Mouse (Mus musculus): ENCODE results near the gene Tmed6. TPM values are rescaled to one million over a fixed set of nuclear protein-coding genes. Genes with fewer than 3 reads are reported as not detected.
"Not testable (repeated sequence)": the region's sequence is repeated elsewhere in the genome, so short reads cannot be mapped to it uniquely, and the experiment has no call there.

Gene Tmed6
- polyA plus RNA-seq (2016; fragmentation: Nextera tagmentation; extraction: Ambion mirVana) = not detected in 2 replicates

DNA sequence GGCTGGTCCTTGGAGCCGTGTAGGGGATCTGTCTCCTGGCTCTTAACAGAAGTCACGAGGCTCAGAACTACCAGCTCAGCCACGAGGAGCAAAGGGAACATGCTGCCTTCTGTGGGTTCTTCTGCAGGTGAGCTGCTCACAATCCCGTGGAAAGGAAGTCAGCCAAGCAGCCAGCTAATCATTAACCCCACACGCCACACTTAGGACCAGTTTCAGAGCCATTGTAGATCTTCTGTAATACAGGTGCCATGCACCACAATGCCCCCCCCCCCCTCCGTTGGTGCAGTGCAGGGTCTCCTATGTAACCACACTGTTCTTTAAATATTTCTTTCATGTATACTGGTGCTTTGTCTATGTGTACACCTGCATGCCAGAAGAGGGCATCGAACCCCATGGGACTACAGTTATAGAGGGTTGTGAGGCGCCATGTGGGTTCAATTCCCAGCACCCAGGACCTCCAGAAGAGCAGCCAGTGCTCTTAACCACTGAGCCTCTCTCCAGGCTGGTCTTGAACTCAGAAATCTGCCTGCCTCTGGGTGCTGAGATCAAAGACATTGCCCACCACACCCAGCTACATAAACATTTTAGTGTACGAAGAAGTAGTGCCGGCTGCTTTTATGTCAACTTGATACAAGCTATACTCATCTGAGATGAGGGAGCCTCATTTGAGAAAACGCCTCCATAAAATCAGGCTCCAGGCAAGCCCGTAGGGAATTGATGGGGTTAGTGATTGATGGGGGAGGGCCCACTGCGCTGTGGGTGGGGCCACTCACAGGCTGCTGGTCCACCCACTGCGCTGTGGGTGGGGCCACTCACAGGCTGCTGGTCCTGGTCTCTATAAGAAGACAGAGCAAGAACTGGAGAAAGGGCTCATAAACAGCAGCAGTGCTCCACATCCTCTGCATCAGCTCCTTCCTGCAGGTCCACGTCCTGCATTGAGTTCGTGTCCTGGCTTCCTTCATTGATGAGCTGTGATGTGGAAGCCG, at the start of gene Tmed6:
TSS of gene Tmed6 (minus strand) at position 134 of the 986 bp plus-strand sequence.
- no peak for ATAC-seq (ENCODE audit: insufficient number of reproducible peaks, insufficient read depth, low FRiP score, low TSS enrichment)
- no peaks in the 10 kb centered on the region for H3K27me3 ChIP-seq
- H3K4me3 ChIP-seq = no peak within 1 kb of the TSS
- H3K4me2 ChIP-seq (replicated peaks) = no peak within 1 kb of the TSS
- peaks cover 3% of the 10 kb centered on the region; the same call in 1 of the 2 replicates for H3K4me1 ChIP-seq
- H3K36me3 ChIP-seq = peaks cover 18% of the 10 kb centered on the region
- H3K9me3 ChIP-seq = no peaks in the 10 kb centered on the region
- 60% methylated on average over 17 of the region's 17 CpGs for WGBS
- H3K9ac ChIP-seq = no peak within 1 kb of the TSS
- H3K27ac ChIP-seq = no peak within 1 kb of the TSS

DNA sequence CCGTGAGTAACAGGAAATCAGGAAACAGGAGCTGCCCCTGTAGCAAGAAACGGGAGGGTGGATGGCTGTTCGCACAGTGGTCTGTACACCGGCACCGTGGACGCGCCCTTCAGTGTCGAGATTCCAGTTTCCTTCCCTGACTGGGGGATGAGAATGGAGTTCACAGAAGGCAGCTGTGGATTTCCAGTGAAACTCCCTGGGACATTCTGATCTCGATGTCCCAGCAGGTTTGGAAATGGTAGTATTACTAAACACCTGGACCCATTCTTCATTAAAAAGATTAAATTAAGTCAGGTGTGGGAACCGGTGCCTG, 49.5 kb upstream of the Tmed6 start:
- H3K27ac ChIP-seq = peak overlapping the region; percentile 14; the same call in 1 of the 2 replicates
- H3K4me1 ChIP-seq = peaks cover 15% of the 10 kb centered on the region
- no peaks in the 10 kb centered on the region for H3K9me3 ChIP-seq
- peak overlapping the region; percentile 7; the same call in 1 of the 2 replicates for H3K4me2 ChIP-seq (replicated peaks)
- no peaks in the 10 kb centered on the region for H3K36me3 ChIP-seq
- no peak overlapping the region for H3K4me3 ChIP-seq
- no peak overlapping the region for H3K9ac ChIP-seq
- 57% methylated on average over 10 of the region's 10 CpGs for WGBS
- H3K27me3 ChIP-seq = no peaks in the 10 kb centered on the region
- ATAC-seq (ENCODE audit: insufficient number of reproducible peaks, insufficient read depth, low FRiP score, low TSS enrichment) = no peak

DNA sequence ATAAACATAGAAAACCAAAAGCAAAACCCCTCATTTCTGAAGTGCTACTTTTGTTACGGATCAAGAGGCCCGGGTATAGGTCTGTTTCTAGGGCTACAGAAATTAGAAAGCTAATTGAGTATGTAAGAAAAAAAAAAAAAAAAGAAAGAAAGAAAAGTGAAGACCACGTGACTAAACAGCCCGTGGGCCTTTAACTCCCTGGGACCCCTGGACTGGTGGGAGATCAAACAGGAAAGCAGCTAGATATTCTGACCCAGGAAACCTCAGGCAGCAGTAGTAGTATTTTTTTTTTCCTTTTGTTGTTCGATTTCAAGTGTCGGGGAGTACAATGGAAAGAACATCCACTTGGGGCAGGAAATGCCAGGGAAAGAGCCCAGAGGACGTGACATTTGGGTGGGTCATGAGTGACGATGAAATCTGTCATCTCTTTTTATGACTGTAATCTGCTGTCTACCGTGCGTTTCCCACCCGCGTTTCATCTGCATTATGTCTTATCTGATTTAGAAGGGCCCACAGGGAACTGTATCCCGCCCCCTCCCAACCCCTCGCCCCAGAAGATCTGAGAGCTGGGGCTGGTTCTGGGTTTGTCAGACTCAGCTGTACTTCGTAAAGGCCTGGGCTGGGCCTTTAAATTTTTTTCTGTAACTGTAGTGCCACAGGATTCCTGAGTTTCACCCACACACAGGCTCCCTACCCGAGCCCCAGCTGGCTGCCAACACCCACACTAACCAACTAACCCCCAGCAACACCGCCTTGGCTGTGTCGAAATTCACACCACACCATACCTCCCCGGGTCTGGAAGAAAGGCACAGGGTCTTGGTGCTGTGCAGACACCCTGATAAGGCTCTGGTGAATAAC, 48.9 kb upstream of the Tmed6 start:
- 46% methylated on average over 19 of the region's 19 CpGs for WGBS
- H3K9me3 ChIP-seq = no peaks in the 10 kb centered on the region
- H3K4me1 ChIP-seq = peaks cover 15% of the 10 kb centered on the region
- no peaks in the 10 kb centered on the region for H3K36me3 ChIP-seq
- ATAC-seq (ENCODE audit: insufficient number of reproducible peaks, insufficient read depth, low FRiP score, low TSS enrichment) = no peak
- peak overlapping the region; percentile 7; the same call in 1 of the 2 replicates for H3K4me2 ChIP-seq (replicated peaks)
- no peaks in the 10 kb centered on the region for H3K27me3 ChIP-seq
- H3K27ac ChIP-seq = peak overlapping the region; percentile 14; the same call in 1 of the 2 replicates
- no peak overlapping the region for H3K4me3 ChIP-seq
- H3K9ac ChIP-seq = no peak overlapping the region

DNA sequence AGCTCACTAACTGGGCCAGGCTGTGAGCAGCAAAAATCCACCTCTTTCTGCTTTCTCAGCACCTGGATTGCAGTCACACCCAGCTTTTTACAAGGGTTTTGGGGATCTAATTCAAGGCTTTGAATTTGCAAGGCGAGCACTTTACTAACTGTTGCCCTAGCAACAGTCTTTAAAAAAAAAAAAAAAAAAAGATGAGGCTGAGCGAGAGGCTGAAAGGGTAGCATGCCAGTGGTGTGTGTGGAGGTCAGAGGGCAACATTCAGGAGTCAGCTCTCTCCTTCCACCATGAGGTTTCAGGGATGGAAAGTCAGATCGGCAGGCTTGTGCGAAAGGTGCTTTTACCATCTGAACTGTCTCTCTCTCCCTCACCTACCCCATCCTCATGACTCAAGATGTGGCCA, 47.8 kb upstream of the Tmed6 start:
- no peak overlapping the region for H3K4me2 ChIP-seq (replicated peaks)
- no peak for ATAC-seq (ENCODE audit: insufficient number of reproducible peaks, insufficient read depth, low FRiP score, low TSS enrichment)
- H3K4me3 ChIP-seq = no peak overlapping the region
- no peak overlapping the region for H3K27ac ChIP-seq
- no peaks in the 10 kb centered on the region for H3K36me3 ChIP-seq
- H3K9me3 ChIP-seq = no peaks in the 10 kb centered on the region
- H3K4me1 ChIP-seq = peaks cover 19% of the 10 kb centered on the region
- 49% methylated on average over 4 of the region's 4 CpGs for WGBS
- no peaks in the 10 kb centered on the region for H3K27me3 ChIP-seq
- no peak overlapping the region for H3K9ac ChIP-seq

DNA sequence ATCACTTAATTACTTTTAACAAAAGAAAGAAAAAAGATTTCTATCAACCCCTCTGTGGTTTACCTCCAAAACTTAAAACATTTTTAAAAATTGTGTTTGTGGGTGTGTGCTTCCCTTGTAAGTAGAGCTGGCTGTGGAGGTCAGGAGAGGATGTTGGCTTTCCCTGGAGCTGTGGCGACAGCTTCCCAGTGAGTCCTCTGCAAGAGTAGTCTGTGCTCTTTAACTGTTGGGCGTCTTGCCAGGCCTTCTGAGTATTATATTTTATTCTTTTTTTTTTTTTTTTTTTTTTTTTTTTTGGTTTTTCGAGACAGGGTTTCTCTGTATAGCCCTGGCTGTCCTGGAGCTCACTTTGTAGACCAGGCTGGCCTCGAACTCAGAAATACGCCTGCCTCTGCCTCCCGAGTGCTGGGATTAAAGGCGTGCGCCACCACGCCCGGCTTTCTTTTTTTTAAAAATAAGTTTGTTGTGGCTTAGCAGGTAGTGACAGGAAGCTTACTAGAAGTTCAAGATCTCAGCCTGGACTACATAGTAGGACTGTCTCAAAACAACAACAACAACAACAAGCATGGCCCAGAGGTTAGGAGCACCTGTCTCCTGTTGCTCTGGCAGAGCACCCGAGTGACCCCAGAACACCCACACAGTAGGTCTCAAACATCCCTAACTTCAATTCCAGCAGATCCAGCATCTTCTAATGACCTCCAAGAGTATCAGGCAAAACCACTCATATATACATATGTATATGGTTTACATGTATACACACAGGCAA, 46.1 kb upstream of the Tmed6 start:
- no peaks in the 10 kb centered on the region for H3K36me3 ChIP-seq
- H3K27me3 ChIP-seq = no peaks in the 10 kb centered on the region
- H3K9ac ChIP-seq = no peak overlapping the region
- 88% methylated on average over 10 of the region's 11 CpGs for WGBS
- H3K4me1 ChIP-seq = peaks cover 19% of the 10 kb centered on the region
- no peak for ATAC-seq (ENCODE audit: insufficient number of reproducible peaks, insufficient read depth, low FRiP score, low TSS enrichment)
- H3K9me3 ChIP-seq = no peaks in the 10 kb centered on the region
- H3K4me3 ChIP-seq = no peak overlapping the region
- no peak overlapping the region for H3K4me2 ChIP-seq (replicated peaks)
- H3K27ac ChIP-seq = no peak overlapping the region

DNA sequence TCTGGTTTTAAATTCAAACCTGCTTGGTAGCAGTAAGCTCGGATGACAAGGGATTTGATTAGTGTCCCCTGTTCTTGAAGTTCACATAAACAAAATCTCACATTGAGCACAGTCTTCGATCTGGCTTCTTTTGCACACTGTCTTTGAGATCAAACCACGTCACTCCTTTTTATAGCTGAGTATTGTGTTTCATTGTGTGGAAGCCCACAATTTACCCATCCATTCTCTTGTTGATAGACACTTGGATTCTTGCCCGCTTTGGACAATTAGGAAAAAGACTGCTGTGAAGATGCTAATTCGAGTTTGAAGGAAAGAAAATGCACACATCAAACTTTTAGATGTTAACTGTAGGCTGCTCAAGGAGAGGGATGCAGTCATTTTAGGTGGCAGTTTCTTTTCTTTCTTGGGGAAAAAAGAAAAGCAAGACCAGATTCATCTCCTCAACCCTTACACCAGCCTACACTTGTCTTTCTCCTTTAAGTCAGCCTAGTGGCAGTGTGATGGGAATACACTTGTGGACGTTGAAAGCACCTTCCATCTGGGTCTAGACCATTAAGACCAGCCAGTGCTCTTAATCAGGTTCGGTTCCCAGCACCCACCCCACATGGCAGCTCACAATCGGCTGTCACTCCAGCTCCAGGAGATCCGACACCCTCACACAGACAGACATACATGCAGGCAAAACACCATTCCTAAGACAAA, 45.3 kb upstream of the Tmed6 start:
- WGBS = 69% methylated on average over 9 of the region's 9 CpGs
- no peaks in the 10 kb centered on the region for H3K27me3 ChIP-seq
- no peaks in the 10 kb centered on the region for H3K36me3 ChIP-seq
- no peak overlapping the region for H3K4me2 ChIP-seq (replicated peaks)
- no peaks in the 10 kb centered on the region for H3K9me3 ChIP-seq
- H3K27ac ChIP-seq = no peak overlapping the region
- H3K4me3 ChIP-seq = no peak overlapping the region
- no peak overlapping the region for H3K9ac ChIP-seq
- H3K4me1 ChIP-seq = peaks cover 19% of the 10 kb centered on the region
- no peak for ATAC-seq (ENCODE audit: insufficient number of reproducible peaks, insufficient read depth, low FRiP score, low TSS enrichment)

DNA sequence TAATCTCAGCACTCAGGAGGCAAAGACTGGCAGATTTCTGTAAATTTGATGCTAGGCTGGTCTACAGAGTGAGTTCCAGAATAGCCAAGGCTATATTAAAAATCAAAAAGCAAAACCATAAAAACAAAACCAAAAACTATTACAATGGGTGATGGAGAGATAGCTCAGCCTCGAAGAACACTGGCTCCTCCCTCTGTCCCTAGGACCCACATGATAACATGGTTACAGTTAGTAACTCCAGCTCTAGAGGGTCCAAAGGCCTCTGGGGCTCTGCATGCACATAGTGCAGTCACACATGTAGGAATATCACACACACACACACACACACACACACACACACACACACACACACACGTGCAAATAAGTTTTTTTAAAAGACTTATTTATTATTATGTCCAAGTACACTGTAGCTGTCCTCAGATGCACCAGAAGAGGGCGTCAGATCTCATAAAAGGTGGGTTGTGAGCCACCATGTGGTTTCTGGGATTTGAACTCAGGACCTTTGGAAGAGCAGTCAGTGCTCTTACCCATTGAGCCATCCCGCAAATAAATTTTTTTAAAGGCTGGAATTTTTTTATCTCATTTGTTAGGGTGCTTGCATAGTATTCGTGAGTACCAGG, 44.5 kb upstream of the Tmed6 start:
- 90% methylated on average over 5 of the region's 5 CpGs for WGBS
- Histone ChIP-seq H3K27me3 (no peaks in the 10 kb centered on the region), H3K27ac (no peak overlapping the region), H3K36me3 (no peaks in the 10 kb centered on the region), H3K4me1 (peaks cover 15% of the 10 kb centered on the region), H3K9ac (no peak overlapping the region), H3K4me3 (no peak overlapping the region), H3K9me3 (no peaks in the 10 kb centered on the region), H3K4me2 (replicated peaks) (no peak overlapping the region)
- ATAC-seq (ENCODE audit: insufficient number of reproducible peaks, insufficient read depth, low FRiP score, low TSS enrichment) = no peak

DNA sequence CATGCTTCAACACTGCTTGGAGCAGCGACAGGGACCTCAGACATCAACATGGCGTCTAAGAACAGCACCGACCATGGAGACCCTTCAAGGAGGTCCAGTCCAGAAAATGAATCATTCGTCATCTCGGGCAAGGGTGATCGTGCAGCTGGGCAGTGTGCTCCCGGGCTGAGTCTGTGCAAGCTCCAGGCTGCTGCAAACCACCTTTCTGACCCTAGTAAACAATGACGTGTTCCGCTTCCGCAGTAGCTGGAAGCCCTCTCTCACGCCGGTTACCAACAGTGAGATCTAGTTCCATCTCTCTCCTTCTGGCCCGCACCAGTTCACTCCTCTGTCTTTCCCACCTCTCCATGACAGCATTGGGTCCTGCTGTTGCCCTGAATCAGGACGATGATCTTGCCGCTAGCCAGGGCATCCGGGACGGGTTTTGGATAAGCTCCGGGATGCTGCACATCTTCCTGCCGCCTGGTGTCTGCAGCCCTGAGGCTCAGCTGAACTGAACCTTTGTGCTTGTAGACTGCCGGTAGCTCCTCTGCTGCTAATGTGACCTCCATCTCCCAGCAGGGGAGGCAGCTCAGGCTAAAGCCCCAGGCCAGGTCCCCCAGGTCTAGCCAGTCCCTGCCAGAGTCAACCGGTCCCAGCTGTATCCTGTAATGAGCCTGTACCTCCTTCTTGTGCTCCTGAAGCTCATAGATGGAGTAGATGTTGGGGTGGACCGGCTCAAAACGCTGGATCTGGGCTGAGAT, 43.7 kb upstream of the Tmed6 start:
- H3K27ac ChIP-seq = no peak overlapping the region
- WGBS = 58% methylated on average over 23 of the region's 23 CpGs
- no peaks in the 10 kb centered on the region for H3K9me3 ChIP-seq
- no peak for ATAC-seq (ENCODE audit: insufficient number of reproducible peaks, insufficient read depth, low FRiP score, low TSS enrichment)
- peaks cover 7% of the 10 kb centered on the region; the same call in 1 of the 2 replicates for H3K4me1 ChIP-seq
- H3K36me3 ChIP-seq = no peaks in the 10 kb centered on the region
- peak overlapping the region; percentile 17; the same call in 1 of the 2 replicates for H3K4me2 ChIP-seq (replicated peaks)
- no peak overlapping the region for H3K9ac ChIP-seq
- no peak overlapping the region for H3K4me3 ChIP-seq
- no peaks in the 10 kb centered on the region for H3K27me3 ChIP-seq

DNA sequence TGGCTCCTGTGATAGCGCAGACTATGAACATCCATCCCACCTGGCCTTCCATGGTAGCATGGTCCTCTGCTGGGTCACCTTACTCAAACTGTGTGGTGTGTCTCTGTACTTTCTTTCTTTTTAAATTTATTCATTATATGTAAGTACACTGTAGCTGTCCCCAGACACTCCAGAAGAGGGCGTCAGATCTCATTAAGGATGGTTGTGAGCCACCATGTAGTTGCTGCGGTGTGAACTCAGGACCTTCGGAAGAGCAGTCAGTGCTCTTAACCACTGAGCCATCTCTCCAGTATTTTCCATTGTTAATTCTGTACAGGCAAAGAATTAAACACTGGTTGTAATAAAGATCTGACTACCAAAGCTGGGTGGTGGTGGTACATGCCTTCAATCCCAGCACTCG, 42.6 kb upstream of the Tmed6 start:
- not testable (repeated sequence) for ATAC-seq (ENCODE audit: insufficient number of reproducible peaks, insufficient read depth, low FRiP score, low TSS enrichment); H3K9me3 ChIP-seq; H3K9ac ChIP-seq; H3K4me1 ChIP-seq; H3K36me3 ChIP-seq; H3K4me3 ChIP-seq; H3K27ac ChIP-seq; H3K4me2 ChIP-seq (replicated peaks); H3K27me3 ChIP-seq
- WGBS = 95% methylated on average over 5 of the region's 5 CpGs

DNA sequence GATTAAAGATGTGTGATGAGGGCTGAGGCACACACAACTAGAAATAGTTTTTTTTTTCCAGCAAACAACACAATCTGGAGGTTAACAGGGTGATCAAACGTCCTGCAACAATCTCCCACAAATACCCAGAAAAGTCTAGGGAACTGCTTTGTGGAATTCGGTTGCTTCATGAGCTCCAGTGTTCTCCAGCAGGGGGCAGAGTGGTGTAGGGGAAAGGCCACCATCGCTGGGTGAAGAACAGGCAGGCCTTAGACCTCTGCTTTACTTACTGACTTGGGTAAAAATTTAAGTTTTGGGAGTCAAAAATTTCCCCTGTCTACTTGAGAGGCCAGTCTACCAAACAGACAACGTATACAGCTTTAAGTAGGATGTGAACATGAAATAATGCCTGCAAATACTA, 39.1 kb upstream of the Tmed6 start:
- Histone ChIP-seq H3K4me1 (0 out of 2 replicates have a peak, but pooled peaks cover 3% of the 10 kb centered on the region), H3K9me3 (no peaks in the 10 kb centered on the region), H3K27ac (no peak overlapping the region), H3K9ac (no peak overlapping the region), H3K4me3 (no peak overlapping the region), H3K36me3 (no peaks in the 10 kb centered on the region), H3K4me2 (replicated peaks) (no peak overlapping the region), H3K27me3 (no peaks in the 10 kb centered on the region)
- WGBS = 8% methylated on average over 4 of the region's 4 CpGs
- no peak for ATAC-seq (ENCODE audit: insufficient number of reproducible peaks, insufficient read depth, low FRiP score, low TSS enrichment)
